Mouse (Mus musculus) mesoderm, embryonic 11.5 days (tissue): Measurements from ENCODE around the gene 1700012B07Rik.

Experiments
- DNase-seq: peaks from one replicate; pipeline ENCODE4 v3.0.0-alpha.2; 2012; ENCODE audit warnings: low read depth, low spot score

The 1700012B07Rik gene

DNA sequence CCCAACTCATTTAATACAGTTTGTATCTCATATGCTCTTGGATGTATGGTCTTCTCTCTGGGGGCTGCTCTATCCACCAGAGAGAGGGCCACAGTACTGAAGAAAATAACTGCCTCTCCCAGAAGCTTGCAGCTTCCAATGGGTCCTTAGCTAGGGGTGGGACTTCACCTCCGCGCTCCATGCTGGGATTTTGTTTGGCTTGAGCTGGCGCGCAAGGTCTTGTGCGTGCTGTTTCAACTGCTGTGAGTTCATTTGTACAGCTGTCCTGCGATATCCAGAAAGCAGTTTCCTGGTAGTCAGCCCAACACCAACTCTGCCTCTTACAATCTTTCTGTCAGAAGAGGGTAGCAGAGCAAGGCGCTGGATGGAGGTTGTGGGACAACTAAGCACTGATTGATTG is 18.5 kb upstream of the 1700012B07Rik start:
- no peak for DNase-seq

DNA sequence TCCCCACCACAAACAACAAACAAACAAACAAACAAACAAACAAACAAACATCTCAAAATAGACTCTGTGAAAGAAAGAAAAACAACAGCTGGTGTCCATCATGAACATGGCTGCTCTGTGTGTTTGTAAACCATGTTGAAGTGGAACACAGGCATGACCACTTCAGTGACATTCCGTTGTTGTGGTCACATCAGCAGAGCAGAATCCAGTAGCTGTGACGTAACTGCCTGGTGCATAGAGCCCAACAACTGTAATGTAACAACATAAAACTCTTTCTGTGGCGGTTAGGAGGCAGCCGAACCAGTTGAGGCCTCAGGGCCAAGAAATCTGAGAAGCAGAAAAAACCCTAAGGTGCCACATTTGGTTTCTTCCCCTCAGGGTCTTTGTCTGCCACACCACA is 17.8 kb upstream of the 1700012B07Rik start:
- peak; percentile 30 for DNase-seq

DNA sequence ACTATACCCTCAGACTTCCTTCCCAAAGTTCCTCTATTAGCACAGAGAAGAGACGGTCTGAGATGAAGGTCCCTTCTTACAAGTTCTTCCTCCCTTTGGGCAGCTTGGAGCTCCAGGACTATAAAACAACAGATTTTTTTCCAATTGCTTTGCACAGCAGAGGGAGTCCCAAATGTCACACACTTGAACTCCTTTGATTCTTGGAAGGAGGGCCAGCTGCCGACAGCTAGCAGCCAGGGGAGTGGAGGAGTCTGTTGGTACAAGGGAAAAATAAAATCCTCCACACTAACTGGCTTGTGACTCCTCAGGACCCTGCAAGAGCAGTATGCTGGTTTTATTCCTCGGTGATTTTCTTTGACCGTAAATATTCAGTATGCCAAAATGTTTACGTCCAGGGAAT is 16.6 kb upstream of the 1700012B07Rik start:
- no peak for DNase-seq

DNA sequence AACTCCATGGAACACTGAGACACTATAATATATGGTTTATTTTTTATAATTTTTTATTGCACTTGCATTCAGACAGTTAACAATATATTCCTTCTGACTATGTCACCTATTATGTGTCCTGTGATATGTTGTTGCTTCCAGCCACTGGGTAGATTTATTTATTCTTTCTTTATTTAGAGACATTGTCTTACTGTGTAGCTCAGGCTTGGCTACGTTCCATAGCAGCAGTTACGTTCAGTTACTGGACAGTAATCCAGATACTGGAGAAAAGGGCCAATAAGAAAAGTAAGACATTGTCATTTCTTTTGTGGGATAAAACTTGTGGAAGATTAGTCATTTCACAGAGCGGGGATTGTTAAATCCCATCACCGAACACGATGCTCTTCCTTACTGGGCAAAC is 2.5 kb upstream of the 1700012B07Rik start:
- no peak for DNase-seq

DNA sequence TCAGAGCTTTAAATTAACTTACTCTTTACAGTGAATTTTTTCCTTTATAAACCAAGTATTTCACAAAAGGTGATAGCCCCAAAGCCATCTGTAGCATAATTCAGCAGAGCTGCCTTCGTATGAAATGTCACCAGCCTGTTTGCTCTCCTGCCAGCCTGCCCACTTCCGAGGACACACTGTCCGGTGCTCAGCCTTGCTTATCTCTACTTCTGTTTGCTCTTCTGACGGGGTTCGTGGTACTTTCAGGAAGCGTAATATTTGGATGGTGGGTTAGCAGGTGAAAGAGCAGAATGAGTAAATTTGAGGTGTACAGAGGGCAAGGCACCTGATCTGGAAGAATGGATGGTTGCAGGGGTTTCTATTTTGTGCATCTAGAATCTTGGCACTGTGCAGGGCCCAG is 5.6 kb downstream of the 1700012B07Rik start:
- no peak for DNase-seq

DNA sequence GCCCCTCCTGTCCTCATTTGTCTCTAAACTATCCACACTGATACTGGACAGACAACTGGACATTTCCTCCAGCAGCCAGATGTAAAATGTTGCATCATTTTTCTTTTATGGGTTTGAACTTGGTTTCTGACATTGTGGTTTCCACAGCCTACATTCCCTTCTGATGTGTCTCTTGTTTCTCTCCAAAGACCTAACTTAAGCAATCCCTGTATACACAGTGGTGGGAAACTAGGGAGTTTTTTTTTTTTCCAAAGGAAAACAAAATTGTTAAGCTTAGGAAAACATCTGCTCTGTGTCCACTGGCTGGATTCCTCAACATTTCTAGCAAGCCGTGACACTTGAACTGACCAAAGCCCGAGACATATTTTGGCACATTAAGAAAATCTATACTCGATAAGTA is 10.4 kb downstream of the 1700012B07Rik start:
- no peak for DNase-seq

DNA sequence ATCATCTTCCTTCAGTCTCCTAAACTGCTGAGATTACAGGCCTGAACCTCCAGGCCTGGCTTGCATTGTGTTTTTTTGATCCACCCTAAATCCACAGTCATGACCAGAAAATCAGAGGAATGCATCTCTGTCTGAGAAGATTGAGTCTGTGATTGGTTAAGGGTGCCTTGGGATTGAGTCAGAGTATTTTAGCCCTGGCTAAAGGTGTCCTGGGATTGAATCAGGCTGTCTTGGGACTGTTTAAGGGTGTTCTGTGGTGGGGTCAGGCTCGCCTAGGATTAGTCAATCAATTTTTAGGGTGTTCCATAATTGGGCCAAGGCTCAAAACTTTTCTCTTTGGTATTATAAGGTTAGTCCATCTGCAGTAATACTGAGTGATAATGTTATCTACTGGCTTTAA is 10.9 kb downstream of the 1700012B07Rik start:
- no peak for DNase-seq

DNA sequence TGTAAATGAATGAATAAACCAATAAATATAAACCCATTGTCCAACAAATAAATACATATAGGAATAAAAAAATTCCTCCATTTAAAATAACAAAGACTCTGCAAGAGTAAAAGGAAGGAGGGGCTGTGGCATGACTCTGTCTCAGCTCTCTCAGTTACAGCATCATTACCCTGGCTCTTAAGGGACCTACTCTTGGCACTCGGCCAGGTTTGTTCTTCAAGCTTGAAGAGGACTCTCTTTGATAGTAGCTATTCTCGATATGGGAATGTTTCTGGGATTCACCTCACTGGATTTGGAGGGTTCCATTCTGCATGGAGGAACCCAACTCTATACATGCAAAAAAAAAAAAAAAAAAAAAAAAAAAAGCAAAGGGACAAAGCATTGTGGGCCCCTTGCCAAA is 16.1 kb downstream of the 1700012B07Rik start:
- no peak for DNase-seq

DNA sequence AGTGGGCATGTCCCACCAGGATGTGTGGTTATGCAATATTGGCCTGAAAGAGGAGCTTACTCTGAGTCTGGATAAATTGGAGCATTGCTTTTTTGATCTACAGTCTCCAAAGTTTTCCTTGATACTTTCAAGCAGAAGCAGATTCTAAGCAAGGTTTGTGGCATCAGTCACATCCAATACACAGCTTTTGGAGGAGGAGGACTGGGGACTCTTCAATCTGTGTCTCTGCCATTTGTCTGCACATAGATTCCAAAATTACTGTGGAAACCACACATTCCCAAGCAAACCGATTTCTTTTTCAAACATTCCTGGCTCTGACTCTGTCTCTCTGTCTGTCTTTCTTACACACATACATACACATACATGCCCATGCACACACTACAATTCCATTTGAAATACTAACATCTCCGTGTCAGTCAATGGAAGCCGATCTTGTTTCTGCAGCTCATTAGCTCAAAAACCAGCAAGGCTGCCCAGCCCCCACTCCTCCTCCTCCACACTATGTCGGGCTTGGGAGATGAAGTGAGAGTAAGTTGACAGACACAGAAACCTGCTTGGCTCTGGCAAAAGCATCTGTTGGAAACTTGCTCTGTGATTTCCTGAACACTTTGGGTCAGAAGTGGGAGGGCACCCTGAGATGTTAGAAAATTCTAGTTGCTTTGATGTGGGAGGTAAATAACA is 18.5 kb downstream of the 1700012B07Rik start:
- no peak for DNase-seq

DNA sequence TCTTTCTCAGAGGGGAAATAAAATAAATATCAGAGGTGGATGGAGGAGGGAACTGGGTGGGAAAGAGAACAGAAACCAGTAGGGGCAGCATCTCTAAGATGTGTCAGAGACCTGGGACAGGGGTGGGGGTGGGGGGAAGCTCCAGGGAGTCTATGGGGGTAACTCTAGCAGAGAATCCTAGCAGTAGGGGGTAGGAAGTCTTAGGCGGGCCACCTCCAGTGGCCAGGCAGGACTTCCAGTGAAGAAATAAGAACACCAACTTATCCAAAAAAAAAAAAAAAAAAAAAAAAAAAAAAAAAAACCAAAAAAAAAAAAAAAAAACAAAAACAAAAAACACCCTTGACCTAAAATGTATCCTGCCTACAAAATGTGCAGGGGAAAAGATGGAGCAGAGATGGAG is 26.3 kb downstream of the 1700012B07Rik start:
- no peak for DNase-seq

DNA sequence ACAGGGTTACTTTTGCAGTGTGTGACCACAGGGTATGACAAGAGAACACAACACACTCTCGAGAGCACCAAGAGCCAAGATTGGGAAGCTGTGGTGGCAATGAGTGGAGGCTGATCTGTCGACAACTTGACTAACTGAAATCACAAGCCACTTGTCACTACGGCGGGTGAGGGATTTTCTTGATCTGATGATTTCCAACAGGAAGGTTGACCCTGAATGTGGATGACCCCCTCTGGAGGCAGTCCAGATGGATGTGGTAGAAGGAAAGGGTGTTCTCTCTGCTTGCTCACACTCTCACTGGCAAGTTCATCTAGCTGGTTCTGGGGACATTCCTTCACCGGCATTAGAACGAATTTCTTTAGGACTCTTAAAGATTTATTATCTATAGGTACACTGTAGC is 30.3 kb downstream of the 1700012B07Rik start:
- DNase-seq = no peak

DNA sequence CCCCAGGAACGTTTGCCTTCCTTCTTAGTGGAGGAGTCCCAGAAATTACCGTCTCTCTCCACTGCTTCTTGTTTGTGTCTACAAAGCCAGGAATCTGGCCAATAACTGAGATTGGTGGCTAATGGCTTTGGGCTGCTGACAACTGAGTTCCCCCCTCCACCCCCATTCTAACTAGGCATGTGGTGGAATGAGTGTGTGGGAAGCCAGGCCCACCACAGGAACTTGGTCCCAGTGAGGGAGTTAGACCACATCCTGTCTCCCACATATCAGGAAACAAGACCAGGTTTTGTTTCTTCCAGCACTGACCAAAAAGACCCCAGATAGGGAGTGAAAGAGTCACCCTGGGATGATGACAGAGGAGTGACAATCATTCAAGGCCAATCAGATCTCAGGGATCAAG is 32.3 kb downstream of the 1700012B07Rik start:
- DNase-seq = no peak

DNA sequence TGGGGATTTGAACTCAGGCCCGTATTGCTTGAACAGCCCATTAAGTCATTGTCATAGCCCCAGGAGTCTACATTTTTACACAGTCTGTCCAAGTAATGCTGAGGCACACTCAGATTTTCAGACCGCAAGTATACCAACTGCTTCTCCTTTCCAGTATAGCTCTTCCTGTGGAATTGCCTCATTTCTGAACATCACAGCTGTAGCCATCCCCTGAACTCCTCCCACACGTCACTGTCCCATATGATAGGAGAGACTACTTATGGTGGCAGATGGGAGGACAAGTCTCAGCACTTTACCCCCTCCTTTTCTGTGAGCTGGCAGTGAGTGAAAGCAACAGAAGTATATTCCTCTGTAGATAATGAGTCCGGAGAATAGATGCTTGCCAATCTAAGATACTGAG is 34.3 kb downstream of the 1700012B07Rik start:
- DNase-seq = no peak

DNA sequence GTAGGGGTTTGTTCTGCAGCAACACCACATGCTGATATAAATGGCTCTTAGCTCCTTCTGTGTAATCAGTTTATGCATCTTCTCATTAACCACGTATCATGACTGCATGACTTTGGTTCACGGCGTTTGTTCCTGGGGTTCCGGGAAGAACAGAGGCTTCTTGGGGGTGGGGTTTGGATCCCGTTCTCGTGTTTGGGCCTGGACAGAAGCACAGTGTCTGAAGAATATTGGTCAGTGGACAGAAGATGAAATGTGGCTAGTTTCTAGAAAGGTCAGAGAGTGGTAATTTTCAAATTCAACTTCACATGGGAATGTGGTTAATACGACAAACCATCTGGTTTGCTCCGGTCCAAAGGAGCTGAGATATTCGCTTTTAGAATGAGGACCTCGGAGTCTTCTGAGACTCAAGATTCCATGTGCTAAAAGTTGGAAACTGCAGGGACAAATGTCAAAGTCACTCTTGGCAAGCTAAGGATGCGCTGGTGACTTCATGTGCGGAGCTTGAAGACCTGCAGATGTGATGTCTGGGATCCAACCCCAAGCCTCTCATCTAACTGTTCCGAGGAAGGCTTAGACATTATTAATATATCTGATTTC is 35.3 kb downstream of the 1700012B07Rik start:
- no peak for DNase-seq

DNA sequence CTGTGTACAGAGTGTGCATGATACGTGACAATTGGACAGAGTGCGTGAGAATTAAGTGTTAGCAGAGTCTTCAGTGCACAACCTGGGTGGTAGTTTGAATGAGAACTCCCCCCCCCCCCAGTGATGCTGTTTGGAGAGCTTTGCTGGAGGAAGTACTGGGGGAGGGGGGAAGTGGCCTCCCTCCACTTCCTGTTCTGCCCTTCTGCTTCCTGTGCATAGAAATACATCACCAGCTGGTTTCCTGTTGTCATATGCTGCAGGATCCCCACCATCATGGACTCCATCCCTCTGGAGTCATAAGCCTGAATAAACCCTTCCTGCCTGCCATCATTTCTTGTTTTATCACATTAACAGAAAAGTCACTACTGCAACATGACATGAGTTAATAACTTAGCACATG is 35.9 kb downstream of the 1700012B07Rik start:
- DNase-seq = no peak

DNA sequence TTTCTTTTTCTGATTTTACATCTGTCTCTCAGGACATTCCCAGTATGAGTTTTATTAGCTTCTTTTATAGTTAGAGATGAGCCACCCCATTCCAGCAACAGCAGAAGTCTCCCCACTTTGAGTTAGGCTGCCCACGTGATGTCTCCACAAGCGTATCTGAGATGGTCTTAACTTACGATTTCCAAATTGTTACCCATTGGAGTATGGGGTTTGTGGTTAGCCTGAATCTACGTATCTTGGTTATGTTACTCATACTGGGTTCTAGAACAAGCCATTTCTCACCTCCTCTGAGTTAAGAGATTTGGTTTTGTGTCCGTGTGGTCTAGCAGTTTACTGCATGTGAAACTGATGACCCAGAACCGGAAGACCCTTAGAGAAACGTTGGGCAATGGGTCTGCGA is 37.6 kb downstream of the 1700012B07Rik start:
- no peak for DNase-seq

DNA sequence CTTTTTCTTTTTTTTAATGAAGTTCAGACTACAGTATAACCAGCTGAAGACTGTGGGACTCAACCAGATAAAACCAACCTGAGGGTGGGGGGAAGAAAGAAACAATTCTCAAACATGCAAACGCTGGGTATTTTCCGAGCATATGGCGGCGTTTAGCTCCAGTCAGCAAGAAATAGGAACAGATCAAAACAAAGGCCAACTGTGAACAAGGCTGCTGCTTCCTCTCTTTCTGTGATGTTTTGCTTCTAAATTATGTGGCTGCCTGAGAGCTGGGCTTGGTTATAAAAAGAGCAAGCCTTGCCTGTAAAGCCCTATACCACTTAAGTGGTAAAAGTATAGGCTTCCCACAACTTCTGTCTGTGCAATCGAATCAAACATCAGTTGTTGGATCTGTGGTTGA is 42.5 kb downstream of the 1700012B07Rik start:
- DNase-seq = no peak

DNA sequence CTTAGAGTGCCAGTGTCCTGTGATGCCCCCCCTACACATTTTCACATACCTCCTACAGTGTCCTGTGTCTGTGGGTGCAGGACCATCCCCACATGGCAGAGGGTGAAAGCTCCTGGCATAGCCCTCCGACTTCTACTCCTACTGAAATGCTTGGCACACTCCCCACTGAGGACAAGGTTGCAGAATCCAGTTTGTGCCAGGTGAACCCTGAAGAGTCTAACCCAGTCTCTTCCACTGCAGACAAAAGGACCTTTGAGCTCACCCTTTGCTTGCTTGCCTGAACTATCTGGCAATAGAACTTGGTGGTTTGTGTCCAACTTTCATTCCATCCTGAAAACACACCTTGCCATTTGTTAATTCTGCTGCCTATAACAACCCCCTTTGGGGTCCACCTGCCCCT is 56.5 kb downstream of the 1700012B07Rik start:
- no peak for DNase-seq

DNA sequence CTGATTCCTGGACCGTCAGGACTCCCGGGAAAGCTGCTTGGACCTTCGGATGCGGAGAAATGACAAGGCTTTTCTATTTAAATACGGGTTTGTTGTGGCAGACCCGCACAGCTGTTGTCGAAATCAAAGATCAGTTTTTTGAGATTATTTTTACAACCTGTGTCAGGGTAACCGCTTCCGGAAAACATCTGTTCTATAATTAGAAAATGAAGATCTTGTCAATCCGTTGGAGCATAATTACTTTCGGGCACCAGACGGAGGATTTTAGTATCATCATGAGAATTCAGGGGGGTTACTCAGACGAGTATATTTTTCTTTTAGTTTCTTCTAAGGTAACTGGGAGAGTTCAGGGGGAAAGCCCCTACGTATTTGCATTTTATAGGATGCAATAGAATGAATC is 57.7 kb downstream of the 1700012B07Rik start:
- DNase-seq = no peak

DNA sequence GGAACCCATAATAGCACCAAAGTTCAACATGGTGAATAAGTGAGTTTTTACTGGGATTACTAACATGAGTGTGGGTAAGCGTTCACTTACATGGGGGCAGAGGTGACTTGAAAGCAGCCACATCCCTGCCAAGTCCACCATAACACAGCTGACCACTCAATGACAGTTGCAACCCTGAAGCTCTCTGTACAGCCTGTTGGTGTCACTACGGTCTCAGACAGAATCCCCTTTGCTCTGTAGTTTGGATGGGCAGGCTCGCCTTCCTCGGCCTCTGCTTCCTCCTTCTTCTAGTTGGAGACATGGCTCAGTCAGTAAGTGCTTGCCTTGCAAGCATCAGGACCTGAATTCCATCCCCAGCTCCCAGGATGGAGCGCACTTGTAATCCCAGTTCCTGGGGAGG is 58.8 kb downstream of the 1700012B07Rik start:
- no peak for DNase-seq

DNA sequence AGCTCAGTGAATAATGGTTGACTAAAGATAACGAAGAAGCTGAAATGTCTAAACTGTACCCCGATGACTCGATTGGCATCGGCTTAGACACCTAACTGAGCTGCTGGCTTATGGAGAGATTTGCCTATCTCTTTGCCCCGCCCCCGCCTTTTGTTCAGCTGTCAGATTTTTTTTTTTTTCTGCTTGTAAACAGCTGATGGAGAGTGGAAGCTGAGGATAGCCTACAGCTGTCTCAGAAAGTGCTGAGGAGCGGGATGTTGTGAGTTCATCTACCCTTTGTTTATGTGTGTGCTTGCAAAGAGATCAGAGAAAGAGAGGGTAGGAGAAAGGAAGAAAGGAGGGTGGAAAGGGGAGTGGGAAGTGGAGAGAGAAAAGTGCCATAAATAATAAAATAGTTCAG is 67.8 kb downstream of the 1700012B07Rik start:
- no peak for DNase-seq

DNA sequence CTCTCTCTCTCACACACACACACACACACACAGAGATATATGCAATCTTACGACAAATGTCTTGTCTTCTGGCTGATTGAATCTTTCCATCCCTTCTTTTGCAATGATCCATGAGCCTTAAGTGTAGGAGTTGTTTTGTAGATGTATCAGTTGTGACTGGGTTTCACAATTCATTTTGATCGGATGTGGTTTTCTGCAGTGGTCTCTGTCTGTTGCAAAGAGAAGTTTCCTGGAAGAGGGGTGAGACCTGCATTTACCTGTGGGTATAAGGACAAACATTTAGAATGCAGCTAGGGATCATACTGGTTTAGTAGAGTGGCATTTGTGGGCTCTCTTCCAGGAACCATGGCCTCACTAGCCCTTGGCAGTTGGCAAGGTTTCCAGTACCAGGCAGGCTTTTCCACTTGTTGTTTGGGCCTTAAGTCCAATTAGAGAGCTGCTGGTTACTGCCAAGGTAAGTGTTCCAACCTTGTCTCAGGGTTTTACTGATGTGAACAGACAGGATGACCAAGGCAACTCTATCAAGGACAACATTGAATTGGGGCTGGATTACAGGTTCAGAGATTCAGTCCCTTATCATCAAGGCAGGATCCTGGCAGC is 69.1 kb downstream of the 1700012B07Rik start:
- DNase-seq = no peak

DNA sequence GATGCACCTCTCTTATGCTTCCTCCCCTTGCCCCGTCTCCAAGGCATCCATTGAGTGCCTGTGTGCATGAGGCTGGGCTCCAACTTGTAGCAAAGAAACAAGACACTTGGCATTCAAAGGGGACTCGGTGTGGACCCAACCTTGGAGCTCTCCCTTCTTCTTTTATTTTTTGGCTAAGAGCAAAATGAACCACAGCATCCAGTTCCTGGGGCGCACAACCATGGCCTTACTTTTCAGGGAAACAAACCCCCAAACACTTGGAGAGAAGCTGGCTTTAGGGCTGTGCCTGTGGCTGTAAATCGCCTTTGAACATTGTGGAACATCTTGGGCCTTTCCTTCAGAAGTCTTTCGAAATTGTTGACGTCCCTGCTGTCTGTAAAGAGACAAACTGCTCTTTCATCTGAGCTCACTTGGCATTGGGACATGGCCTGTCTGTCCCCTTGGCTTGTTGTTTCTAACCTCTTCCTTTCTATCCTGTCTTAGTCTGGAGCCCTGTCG is 73.7 kb downstream of the 1700012B07Rik start:
- no peak for DNase-seq
